Mouse (Mus musculus) ES-E14 (cell line): ENCODE results near the gene Rfx4.

Experiments
- CHD2 ChIP-seq: IDR thresholded peaks from 2 replicates; pipeline ENCODE4 v1.6.1; 2014; ENCODE audit warnings: mild to moderate bottlenecking, low read depth, low read length, inconsistent platforms
- HCFC1 ChIP-seq: IDR thresholded peaks from 2 replicates; pipeline ENCODE4 v1.6.1; 2012; ENCODE audit warnings: low read length, inconsistent platforms, borderline replicate concordance; ENCODE audit not compliant: insufficient read depth
- ZNF384 ChIP-seq: IDR thresholded peaks from 2 replicates; pipeline ENCODE4 v1.6.1; 2012; ENCODE audit warnings: low read depth, low read length, inconsistent platforms

GRCm38 (mm10) chr10:84846638-84847037, 90.8 kb downstream of the Rfx4 start:
- TF ChIP-seq CHD2 (no peak), ZNF384 (no peak), HCFC1 (no peak)
